Mouse (Mus musculus): ENCODE results near the gene Gm8212. TPM values are rescaled to one million over a fixed set of nuclear protein-coding genes. Genes with fewer than 3 reads are reported as not detected.
"Not testable (repeated sequence)": the region's sequence is repeated elsewhere in the genome, so short reads cannot be mapped to it uniquely, and the experiment has no call there.

The Gm8212 gene
- not detected in 2 replicates for polyA plus RNA-seq (2015; fragmentation: Nextera tagmentation; extraction: Ambion mirVana)

GRCm38 (mm10) chr14:44197361-44197760 is at the start of gene Gm8212:
Gene Gm8212, plus strand, starts transcription at chr14:44197661.
- 63% methylated on average over 2 of the region's 3 CpGs for WGBS (ENCODE audit: insufficient replicate concordance)
- H3K36me3 ChIP-seq; H3K27ac ChIP-seq; H3K9ac ChIP-seq; H3K4me2 ChIP-seq; DNase-seq; ATAC-seq (ENCODE audit: low read depth); H3K4me1 ChIP-seq (replicated peaks); H3K9me3 ChIP-seq (replicated peaks); H3K27me3 ChIP-seq; H3K4me3 ChIP-seq (replicated peaks): not testable (repeated sequence)

GRCm38 (mm10) chr14:44213154-44213553 is 15.7 kb downstream of the Gm8212 start, which contains the start of gene 4930503E14Rik:
Gene 4930503E14Rik, minus strand, starts transcription at chr14:44213254.
- not testable (repeated sequence) for H3K4me3 ChIP-seq (replicated peaks); H3K9ac ChIP-seq; H3K36me3 ChIP-seq; ATAC-seq (ENCODE audit: low read depth); H3K4me2 ChIP-seq; DNase-seq; H3K9me3 ChIP-seq (replicated peaks); H3K4me1 ChIP-seq (replicated peaks); H3K27me3 ChIP-seq; H3K27ac ChIP-seq
- 60% methylated on average over 3 of the region's 3 CpGs for WGBS (ENCODE audit: insufficient replicate concordance)

- Histone ChIP-seq H3K27me3 (no peaks in the 10 kb centered on the region), H3K4me2 (no peak overlapping the region), H3K36me3 (no peaks in the 10 kb centered on the region), H3K27ac (no peak overlapping the region), H3K4me3 (replicated peaks) (no peak overlapping the region), H3K9me3 (replicated peaks) (peaks cover 29% of the 10 kb centered on the region), H3K9ac (no peak overlapping the region), H3K4me1 (replicated peaks) (no peaks in the 10 kb centered on the region)
- ATAC-seq (ENCODE audit: low read depth) = no peak
- no peak for DNase-seq
- 77% methylated on average over 16 of the region's 16 CpGs for WGBS (ENCODE audit: insufficient replicate concordance)
Observed at GRCm38 (mm10) chr14:44248039-44248438, 50.6 kb downstream of the Gm8212 start.

Other genes starting within 250 kb of the Gm8212 start
- gene Ang5, start 240.6 kb upstream of the Gm8212 start, polyA plus RNA-seq (2015; fragmentation: Nextera tagmentation; extraction: Ambion mirVana) = not detected in 2 replicates
- not detected in 2 replicates for gene Ang6, start 195.4 kb upstream of the Gm8212 start, polyA plus RNA-seq (2015; fragmentation: Nextera tagmentation; extraction: Ambion mirVana)
- gene Ear2, start 95.0 kb upstream of the Gm8212 start, polyA plus RNA-seq (2015; fragmentation: Nextera tagmentation; extraction: Ambion mirVana) = 10.1 and 11.0 TPM in 2 replicates
- gene Gm3327, start 73.8 kb upstream of the Gm8212 start, polyA plus RNA-seq (2015; fragmentation: Nextera tagmentation; extraction: Ambion mirVana) = not detected in 2 replicates
- not detected in 2 replicates for gene 4930503E14Rik, start 15.6 kb downstream of the Gm8212 start, polyA plus RNA-seq (2015; fragmentation: Nextera tagmentation; extraction: Ambion mirVana)
- gene Gm8220, start 87.9 kb downstream of the Gm8212 start, polyA plus RNA-seq (2015; fragmentation: Nextera tagmentation; extraction: Ambion mirVana) = not detected in 2 replicates
- not detected in 2 replicates for gene Gm5930, start 140.9 kb downstream of the Gm8212 start, polyA plus RNA-seq (2015; fragmentation: Nextera tagmentation; extraction: Ambion mirVana)
- gene Gm8229, start 167.7 kb downstream of the Gm8212 start, polyA plus RNA-seq (2015; fragmentation: Nextera tagmentation; extraction: Ambion mirVana) = not detected in 2 replicates
- gene Gm3371, start 213.0 kb downstream of the Gm8212 start, polyA plus RNA-seq (2015; fragmentation: Nextera tagmentation; extraction: Ambion mirVana) = not detected in 2 replicates
- not detected in 2 replicates for gene Gm8232, start 236.0 kb downstream of the Gm8212 start, polyA plus RNA-seq (2015; fragmentation: Nextera tagmentation; extraction: Ambion mirVana)